Mouse (Mus musculus): ENCODE measurements around the gene Spaca4. TPM values are rescaled to one million over a fixed set of nuclear protein-coding genes. Genes with fewer than 3 reads are reported as not detected.

Spaca4 gene
- polyA plus RNA-seq, 1 experiment: not detected

DNA sequence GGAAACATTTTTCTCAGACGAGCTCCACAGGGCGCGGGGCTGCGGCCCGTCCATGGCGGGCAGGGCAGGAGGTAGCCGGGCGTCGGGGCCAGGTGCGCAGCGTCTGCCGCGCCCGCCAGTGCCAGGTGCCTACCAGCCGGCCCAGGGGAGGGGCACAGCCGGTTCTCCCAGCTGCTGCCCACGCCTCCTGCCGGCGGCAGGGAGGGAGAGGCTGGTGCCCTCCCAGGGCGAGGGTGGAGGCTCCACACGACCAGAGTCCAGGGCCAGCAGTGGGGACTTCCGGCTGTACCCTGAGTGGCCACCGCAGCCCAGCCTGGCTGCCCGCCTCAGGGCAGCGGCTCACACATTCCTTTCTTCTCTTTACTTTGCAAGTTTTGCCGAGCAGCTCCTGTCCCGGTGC is 33.8 kb upstream of the Spaca4 start:
- H3K27me3 ChIP-seq (ENCODE audit: control insufficient read depth, insufficient read depth, low read length): no peaks in the 10 kb centered on the region
- WGBS: 3% methylated on average over 26 of the region's 27 CpGs
- TF ChIP-seq POLR2A (IDR thresholded peaks at IDR 0.05; ENCODE audit: borderline replicate concordance, insufficient read depth, low read length): no peak
- no peak for TF ChIP-seq CTCF (IDR thresholded peaks at IDR 0.05; ENCODE audit: borderline replicate concordance, insufficient read depth, low read depth, low read length)

GRCm38 (mm10) chr7:45755703-45756102 is 30.1 kb upstream of the Spaca4 start:
- no peaks in the 10 kb centered on the region for H3K27me3 ChIP-seq (ENCODE audit: control insufficient read depth, insufficient read depth, low read length)
- no peak for TF ChIP-seq POLR2A (IDR thresholded peaks at IDR 0.05; ENCODE audit: borderline replicate concordance, insufficient read depth, low read length)
- TF ChIP-seq CTCF (IDR thresholded peaks at IDR 0.05; ENCODE audit: borderline replicate concordance, insufficient read depth, low read depth, low read length): no peak
- H3K27ac ChIP-seq (ENCODE audit: insufficient read depth, low read length): no peak overlapping the region
- no peaks in the 10 kb centered on the region for H3K4me1 ChIP-seq (ENCODE audit: control insufficient read depth, insufficient read depth, low read length)
- 63% methylated on average over 6 of the region's 6 CpGs for WGBS
- H3K4me3 ChIP-seq (replicated peaks; ENCODE audit: insufficient read depth, low read depth, low read length): no peak overlapping the region
- no peak for DNase-seq

More for the DNA sequence above, 33.8 kb upstream of the Spaca4 start:
- H3K4me3 ChIP-seq (replicated peaks; ENCODE audit: insufficient read depth, low read depth, low read length): no peak overlapping the region
- peak in 1 of 2 experiments; percentile 17 for DNase-seq
- H3K4me1 ChIP-seq (ENCODE audit: control insufficient read depth, insufficient read depth, low read length): no peaks in the 10 kb centered on the region
- H3K27ac ChIP-seq (ENCODE audit: insufficient read depth, low read length): no peak overlapping the region

DNA sequence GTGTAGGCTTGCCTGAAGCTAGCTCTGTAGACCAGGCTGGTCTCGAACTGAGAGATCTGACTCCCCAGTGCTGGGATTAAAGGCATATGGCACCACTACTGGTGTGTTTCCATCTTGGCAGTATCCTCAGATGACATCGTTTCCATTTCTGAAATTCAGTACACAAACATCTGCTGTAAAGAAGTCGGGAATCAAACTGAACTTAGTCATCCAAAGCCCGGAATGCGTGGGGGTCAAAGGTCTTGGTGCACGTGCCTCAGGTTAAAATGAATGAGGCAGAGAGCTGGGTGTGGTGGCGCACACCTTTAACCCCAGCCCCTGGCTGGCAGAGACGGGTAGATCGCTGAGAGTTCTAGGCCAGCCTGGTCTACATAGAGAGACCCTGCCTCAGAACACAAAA is 24.5 kb upstream of the Spaca4 start:
- Histone ChIP-seq H3K27me3 (ENCODE audit: control insufficient read depth, insufficient read depth, low read length) (no peaks in the 10 kb centered on the region), H3K27ac (ENCODE audit: insufficient read depth, low read length) (no peak overlapping the region), H3K4me3 (replicated peaks; ENCODE audit: insufficient read depth, low read depth, low read length) (no peak overlapping the region), H3K4me1 (ENCODE audit: control insufficient read depth, insufficient read depth, low read length) (no peaks in the 10 kb centered on the region)
- DNase-seq: no peak
- 69% methylated on average over 9 of the region's 9 CpGs for WGBS
- no peak for TF ChIP-seq CTCF (IDR thresholded peaks at IDR 0.05; ENCODE audit: borderline replicate concordance, insufficient read depth, low read depth, low read length)
- TF ChIP-seq POLR2A (IDR thresholded peaks at IDR 0.05; ENCODE audit: borderline replicate concordance, insufficient read depth, low read length): no peak

DNA sequence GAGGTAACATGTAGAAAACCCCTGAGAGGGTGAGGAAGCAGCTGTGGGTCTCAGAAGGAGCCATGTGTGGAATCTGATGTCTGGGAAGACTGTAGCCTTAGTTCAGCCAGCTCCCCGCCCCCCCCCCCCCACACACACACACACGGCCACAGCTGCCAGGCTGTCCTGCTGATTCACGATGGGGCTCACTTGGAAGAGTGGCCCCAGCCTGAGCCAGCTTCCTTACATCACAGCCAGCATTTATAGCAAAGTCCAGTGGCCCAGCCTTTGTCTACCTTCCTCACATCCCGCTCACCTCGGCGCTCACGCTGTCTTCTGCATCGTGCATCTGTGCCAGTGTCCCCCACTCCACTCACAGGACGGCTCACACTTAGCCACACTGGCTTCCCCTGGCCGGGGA is 23.8 kb upstream of the Spaca4 start:
- WGBS: 31% methylated on average over 10 of the region's 10 CpGs
- no peak for DNase-seq
- H3K27ac ChIP-seq (ENCODE audit: insufficient read depth, low read length): no peak overlapping the region
- H3K4me3 ChIP-seq (replicated peaks; ENCODE audit: insufficient read depth, low read depth, low read length): no peak overlapping the region
- H3K4me1 ChIP-seq (ENCODE audit: control insufficient read depth, insufficient read depth, low read length): no peaks in the 10 kb centered on the region
- TF ChIP-seq POLR2A (IDR thresholded peaks at IDR 0.05; ENCODE audit: borderline replicate concordance, insufficient read depth, low read length) (no peak), CTCF (IDR thresholded peaks at IDR 0.05; ENCODE audit: borderline replicate concordance, insufficient read depth, low read depth, low read length) (no peak)
- no peaks in the 10 kb centered on the region for H3K27me3 ChIP-seq (ENCODE audit: control insufficient read depth, insufficient read depth, low read length)

GRCm38 (mm10) chr7:45748110-45748509 is 22.5 kb upstream of the Spaca4 start:
- WGBS: 82% methylated on average over 7 of the region's 7 CpGs
- no peak for DNase-seq
- Histone ChIP-seq H3K27ac (ENCODE audit: insufficient read depth, low read length) (no peak overlapping the region), H3K4me1 (ENCODE audit: control insufficient read depth, insufficient read depth, low read length) (no peaks in the 10 kb centered on the region), H3K27me3 (ENCODE audit: control insufficient read depth, insufficient read depth, low read length) (no peaks in the 10 kb centered on the region), H3K4me3 (replicated peaks; ENCODE audit: insufficient read depth, low read depth, low read length) (no peak overlapping the region)
- TF ChIP-seq POLR2A (IDR thresholded peaks at IDR 0.05; ENCODE audit: borderline replicate concordance, insufficient read depth, low read length) (no peak), CTCF (IDR thresholded peaks at IDR 0.05; ENCODE audit: borderline replicate concordance, insufficient read depth, low read depth, low read length) (no peak)

- no peak for TF ChIP-seq POLR2A (IDR thresholded peaks at IDR 0.05; ENCODE audit: borderline replicate concordance, insufficient read depth, low read length)
- TF ChIP-seq CTCF (IDR thresholded peaks at IDR 0.05; ENCODE audit: borderline replicate concordance, insufficient read depth, low read depth, low read length): no peak
- Histone ChIP-seq H3K4me3 (replicated peaks; ENCODE audit: insufficient read depth, low read depth, low read length) (no peak overlapping the region), H3K27me3 (ENCODE audit: control insufficient read depth, insufficient read depth, low read length) (no peaks in the 10 kb centered on the region), H3K4me1 (ENCODE audit: control insufficient read depth, insufficient read depth, low read length) (no peaks in the 10 kb centered on the region), H3K27ac (ENCODE audit: insufficient read depth, low read length) (no peak overlapping the region)
- WGBS: 83% methylated on average over 5 of the region's 5 CpGs
- DNase-seq: no peak
Observed at GRCm38 (mm10) chr7:45747450-45747849, 21.8 kb upstream of the Spaca4 start.

DNA sequence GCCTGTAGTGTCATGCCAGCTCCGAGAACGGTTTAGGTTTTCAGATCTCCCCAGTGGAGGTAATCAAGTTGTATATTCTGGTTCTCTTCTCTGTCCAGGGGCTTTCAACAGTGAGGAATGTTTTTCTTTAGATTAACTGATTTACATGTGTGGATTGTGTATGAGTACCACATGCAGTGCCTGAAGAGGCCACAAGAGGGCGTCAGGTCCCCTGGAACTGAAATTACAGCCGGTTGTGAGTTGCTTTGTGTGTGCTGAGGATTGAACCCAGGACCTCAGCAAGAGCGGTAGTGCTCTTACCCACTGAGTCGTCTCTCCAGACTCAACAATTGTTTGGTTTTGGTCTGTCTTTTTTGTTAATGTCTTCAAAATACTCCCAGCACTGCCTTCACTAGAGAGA is 20.9 kb upstream of the Spaca4 start:
- Histone ChIP-seq H3K4me3 (replicated peaks; ENCODE audit: insufficient read depth, low read depth, low read length) (no peak overlapping the region), H3K4me1 (ENCODE audit: control insufficient read depth, insufficient read depth, low read length) (no peaks in the 10 kb centered on the region), H3K27me3 (ENCODE audit: control insufficient read depth, insufficient read depth, low read length) (no peaks in the 10 kb centered on the region), H3K27ac (ENCODE audit: insufficient read depth, low read length) (no peak overlapping the region)
- 70% methylated on average over 6 of the region's 6 CpGs for WGBS
- peak; percentile 33; the same call in 1 of the 2 replicates for TF ChIP-seq CTCF (IDR thresholded peaks at IDR 0.05; ENCODE audit: borderline replicate concordance, insufficient read depth, low read depth, low read length)
- no peak for TF ChIP-seq POLR2A (IDR thresholded peaks at IDR 0.05; ENCODE audit: borderline replicate concordance, insufficient read depth, low read length)
- DNase-seq: no peak

DNA sequence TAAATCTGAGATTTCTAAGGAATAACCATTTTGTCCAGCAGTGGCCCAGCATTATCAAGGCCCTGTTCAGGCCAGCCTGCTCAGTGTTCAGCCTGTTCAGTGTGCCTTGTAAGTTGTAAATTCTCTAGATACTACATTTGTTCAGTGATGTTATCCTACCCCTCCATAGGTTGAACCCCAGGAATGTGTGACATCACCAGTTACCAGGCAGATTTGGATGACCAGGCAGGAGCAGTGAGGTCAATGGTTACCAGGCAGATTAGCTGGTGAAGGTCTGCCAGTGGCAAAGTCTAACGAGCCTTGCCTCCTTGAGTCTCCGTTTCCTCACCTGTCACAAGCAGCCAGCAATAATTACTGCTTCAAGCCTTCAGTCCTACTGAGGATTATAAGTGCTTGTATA is 18.8 kb upstream of the Spaca4 start:
- no peak for TF ChIP-seq CTCF (IDR thresholded peaks at IDR 0.05; ENCODE audit: borderline replicate concordance, insufficient read depth, low read depth, low read length)
- TF ChIP-seq POLR2A (IDR thresholded peaks at IDR 0.05; ENCODE audit: borderline replicate concordance, insufficient read depth, low read length): no peak
- Histone ChIP-seq H3K27me3 (ENCODE audit: control insufficient read depth, insufficient read depth, low read length) (no peaks in the 10 kb centered on the region), H3K4me3 (replicated peaks; ENCODE audit: insufficient read depth, low read depth, low read length) (no peak overlapping the region), H3K27ac (ENCODE audit: insufficient read depth, low read length) (no peak overlapping the region), H3K4me1 (ENCODE audit: control insufficient read depth, insufficient read depth, low read length) (no peaks in the 10 kb centered on the region)
- 40% methylated on average over 2 of the region's 2 CpGs for WGBS
- DNase-seq: peak; percentile 54 to 69
